Mouse (Mus musculus) 3T3-L1 (cell line): ENCODE measurements around the gene Erc1.
"Not testable (repeated sequence)": the region's sequence is repeated elsewhere in the genome, so short reads cannot be mapped to it uniquely, and the experiment has no call there.

Experiments
- DNase-seq: peaks from one replicate; pipeline ENCODE4 v3.0.0-alpha.2; 2015; ENCODE audit warnings: low read depth, low spot score

Erc1 gene

DNA sequence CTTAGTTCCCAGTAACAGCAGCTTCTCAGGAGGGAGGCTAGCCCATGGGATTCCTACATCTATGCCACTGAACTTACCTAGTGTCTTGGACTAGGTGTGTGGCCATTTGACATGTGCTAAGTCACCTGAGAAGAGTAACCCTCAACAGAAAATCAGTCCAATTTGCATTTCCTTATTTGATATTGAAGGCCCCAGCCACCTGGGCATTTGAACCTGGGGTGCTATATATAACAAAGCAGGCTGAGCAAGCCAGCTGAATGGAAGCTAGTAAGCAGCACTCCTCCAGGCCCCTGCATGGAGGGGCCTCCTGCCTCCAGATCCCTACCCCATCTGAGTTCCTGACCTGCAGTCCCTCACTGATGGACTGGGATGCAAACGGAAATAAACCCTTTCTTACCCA is 135.5 kb downstream of the Erc1 start:
- DNase-seq = no peak

DNA sequence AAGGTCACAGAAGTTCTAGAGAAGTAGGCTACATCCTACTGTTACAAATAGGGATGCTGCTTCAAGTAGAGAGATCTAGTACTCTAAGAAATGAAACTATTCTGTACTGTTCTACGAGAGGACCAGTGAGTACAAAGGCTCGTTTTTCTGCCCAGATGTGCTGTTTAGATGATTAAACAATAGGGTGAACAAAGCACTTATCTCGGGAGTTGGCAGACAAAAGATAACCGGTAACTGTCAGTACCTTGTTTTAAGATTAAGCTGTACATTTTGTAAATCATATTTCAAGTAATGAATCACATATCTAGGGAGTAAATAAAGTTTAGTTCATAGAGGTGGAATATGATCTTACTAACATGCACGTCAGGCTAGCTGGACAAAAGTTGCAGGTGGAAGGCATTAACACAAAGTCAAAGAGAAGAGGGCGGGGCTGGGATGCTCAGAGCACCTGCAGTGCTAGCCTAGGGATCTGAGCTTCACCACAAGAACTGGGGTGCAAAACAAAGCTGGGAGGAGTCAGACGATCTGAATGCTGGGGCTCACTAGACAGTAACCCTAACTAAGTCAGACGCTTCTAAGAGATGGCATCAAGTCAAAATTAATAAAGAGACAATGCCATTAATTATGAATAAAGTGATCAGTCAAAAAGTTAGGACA is 136.2 kb downstream of the Erc1 start:
- no peak for DNase-seq

DNA sequence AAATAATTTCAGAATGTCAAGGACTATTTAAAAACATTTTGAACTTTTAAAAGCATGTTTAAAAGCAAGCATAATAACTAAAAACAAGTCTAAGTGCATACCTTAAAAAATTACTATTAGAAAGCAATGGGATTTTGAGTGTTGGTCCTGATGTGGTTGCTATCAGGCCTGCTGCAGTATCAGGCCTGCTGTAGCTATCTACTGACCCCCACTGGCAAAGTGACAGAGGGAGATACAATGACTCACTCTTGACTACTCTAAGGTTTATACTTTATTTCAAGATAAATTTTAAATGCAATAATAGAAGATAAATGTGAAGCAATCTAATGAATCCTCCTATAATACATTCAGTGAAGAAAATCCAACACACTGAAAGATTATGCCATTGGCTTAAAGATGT is 138.4 kb downstream of the Erc1 start:
- DNase-seq = peak; percentile 70

DNA sequence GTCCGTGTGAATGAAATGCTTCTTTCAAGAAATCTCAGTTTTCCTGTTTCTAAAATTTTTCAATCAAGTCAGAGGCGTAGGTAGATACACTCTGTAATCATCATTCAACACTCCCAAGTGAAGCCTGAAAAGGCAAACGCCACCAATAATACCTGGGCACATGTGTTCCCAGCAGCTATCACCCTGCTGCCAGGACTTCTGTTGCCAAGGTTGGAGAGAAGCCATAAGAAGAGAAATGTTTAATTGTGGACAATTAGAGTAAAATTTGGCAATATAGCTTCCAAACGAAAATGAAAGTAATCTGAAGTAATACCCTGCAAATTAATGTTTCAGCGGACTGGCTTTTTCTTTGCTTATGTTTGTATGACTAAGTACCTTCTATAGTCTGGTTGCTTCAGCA is 140.1 kb downstream of the Erc1 start:
- DNase-seq = no peak

DNA sequence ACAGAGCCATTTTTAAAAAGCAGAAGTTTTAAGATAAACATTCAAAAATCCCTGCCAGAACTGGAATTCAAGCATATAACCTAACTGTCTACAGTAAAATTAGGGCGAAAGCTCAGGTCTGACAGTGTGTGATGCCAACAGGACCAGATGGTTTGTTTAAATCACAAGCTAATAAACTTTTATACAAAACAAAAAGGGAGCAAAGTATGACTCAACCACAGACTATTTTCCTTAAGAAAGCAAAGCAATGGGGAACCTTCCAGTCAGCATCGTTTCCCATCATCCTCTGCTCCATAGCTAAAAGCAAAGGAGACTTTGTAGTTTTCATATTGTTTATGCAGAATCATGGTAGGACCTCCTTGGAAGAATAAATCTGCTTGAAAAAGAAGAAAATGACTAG is 143.1 kb downstream of the Erc1 start:
- DNase-seq = peak; percentile 45

DNA sequence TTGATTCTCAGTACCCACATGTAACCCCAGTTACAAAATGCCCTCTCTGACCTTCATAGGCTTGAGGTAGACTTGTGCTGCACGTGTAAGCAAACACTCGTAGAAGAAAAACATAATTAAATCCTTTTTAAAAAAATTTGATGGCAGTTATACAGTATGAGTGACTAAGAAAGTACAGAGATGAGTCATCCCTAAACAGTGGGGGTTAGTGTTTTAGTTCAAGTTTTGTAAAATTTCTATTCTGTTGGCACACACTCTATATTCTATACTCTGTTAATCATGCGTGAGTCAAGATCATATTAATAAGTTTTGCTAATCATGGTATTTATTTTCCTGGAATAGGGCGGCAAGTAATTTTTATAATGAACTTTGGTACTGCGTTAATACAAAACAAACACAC is 155.2 kb downstream of the Erc1 start:
- DNase-seq = peak; percentile 60

DNA sequence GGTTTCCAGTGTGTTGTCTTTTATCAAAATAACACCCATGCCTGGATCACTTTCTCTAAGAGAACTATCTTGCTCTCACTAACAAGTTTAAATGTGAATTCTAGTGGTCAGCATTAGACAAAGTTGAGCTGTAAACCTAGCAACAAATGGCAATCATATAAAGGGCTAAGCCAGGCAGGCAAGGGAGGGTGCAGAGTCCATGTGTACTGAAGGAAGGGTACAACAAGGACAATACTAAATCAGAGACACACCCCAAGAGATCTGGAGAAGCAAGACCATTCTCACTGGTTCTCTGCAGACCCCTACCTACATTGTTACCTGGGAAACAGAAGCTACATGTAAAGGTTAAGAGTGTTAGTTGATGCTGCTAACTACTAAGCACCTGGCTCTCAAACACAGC is 161.5 kb downstream of the Erc1 start:
- no peak for DNase-seq

DNA sequence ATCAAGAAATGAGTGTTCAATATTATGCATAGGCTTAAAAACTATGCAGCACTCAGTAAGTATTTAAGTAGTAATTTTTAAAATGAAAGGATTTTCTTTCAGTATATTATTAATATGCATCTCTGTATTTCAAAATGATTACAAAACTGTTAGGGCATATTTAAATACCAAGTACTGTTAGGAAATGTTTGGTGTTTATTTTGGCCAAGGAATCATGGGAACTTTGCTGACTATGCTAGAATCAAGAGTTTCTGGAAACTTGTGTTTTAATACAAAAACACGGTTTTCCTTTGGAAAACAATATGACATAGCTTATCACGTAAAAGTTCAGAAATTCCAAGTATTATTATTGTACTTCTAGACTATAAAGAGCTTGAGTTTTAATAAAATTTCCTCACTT is 167.2 kb downstream of the Erc1 start:
- no peak for DNase-seq

DNA sequence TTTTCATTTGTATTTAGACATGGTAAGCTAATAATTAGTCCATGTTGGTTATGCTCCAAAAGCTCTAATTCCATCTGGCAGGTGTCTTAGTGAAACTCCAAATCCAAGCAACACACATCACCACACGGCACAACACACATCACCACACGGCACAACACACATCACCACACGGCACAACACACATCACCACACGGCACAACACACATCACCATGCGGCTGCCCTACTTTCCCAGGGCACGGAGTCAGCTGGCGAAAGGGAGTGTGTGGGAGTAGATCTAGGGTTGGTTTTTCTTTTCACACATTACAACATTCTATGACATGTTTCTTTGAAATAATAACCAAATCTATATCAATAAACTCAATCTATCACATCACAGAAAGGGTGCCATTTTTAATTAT is 173.2 kb downstream of the Erc1 start:
- no peak for DNase-seq

DNA sequence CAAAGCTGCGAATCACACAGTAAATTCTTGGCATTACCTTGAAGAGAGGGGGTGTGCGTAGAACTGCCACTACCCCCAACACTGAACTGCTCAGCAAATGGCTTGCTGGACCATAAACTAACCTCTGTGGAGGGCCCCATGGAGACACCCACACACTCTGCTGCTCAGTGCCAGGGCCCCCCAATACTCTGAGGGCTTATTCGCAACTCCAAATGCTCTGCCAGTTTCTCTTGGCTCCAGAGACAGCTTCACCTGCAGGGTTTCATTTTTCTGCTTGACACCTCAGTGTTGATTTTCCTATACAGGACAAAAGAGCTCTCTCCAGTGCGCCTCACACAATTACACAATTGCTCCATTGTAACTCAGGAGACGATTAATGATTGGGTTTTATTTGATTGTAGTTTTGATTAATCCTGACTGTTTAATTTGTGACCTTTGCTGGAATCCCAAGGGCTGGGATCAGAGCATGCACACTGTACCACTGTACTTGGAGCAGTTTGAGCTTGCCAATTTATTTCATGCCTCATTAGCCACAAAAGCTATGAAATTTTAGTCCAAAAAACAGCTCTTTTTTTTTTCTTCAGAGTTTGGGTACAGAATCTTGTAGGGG is 173.7 kb downstream of the Erc1 start:
- DNase-seq = peak; percentile 42

DNA sequence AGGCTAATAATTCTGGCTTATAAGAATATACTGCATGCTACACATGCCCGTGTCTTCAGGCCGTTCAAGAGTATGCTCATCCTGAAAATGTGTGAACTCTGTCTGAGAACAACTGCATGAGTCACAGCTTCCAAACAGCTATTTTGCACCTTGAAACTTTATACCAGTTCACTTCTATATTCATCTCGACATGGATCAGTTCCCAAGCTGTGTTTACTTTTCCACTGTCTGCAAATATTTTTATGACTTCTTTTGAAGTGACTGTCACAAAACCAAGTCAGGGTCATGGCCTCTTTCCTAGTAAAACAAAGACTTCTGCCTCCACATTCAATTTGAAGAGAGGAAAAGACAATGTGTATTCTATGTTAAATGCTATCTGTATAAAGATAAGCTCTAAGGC is 178.2 kb downstream of the Erc1 start:
- peak; percentile 19 for DNase-seq

DNA sequence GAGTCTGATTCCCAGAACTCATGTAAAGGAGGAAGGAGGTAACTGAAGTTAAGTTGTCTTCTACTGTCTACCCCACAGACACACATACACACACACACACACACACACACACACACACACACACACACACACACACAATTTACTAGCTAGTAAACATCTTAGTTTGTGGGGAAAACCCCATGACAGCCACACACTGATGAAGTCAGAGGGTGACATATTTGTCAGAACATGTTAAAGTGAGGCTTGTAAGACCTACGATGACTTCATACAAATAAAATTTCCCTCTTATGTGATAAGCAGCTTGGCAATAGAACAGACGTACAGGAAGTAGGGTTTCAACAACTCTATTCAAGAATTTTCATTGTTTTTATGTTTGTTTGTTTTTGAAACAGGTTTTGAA is 185.0 kb downstream of the Erc1 start:
- DNase-seq = peak; percentile 29

DNA sequence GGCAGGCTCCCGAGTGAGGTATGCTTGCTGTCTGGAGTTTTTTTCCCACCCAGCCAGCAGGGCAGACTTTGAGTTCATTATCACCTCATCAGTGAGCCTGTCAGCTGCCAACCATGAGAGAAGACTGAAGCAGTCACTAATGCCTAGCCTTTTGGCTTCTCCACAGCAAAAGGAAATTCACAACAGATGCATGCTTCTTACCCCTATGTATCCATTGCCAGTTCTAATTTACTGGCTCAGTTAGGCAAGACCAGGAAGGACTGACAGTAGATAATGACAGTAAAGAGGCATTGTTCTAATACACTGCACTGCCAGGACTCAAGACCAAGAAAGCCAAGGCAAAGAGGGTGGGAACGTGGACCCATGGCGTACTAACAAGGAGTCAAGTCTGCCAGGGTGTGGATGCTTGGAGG is 186.9 kb downstream of the Erc1 start:
- no peak for DNase-seq

DNA sequence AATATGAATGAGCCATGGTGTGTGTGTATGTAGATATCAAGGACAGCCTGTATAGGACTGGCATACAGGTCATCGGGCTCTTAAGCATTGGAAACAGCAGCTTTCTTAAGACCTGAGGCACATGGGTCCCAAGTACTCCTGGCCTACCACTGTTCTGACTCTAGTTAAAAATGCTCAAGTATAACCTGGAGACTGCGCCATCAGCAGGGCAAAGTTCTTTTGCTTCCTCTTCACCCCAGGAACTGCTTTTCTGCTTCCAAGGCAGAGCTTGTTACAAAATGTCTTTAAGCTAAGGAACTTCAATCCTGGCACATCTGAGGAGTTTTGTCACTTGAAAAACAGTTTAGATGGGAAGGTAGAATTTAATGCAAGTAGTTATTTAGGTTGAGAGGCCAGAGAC is 189.5 kb downstream of the Erc1 start:
- no peak for DNase-seq

DNA sequence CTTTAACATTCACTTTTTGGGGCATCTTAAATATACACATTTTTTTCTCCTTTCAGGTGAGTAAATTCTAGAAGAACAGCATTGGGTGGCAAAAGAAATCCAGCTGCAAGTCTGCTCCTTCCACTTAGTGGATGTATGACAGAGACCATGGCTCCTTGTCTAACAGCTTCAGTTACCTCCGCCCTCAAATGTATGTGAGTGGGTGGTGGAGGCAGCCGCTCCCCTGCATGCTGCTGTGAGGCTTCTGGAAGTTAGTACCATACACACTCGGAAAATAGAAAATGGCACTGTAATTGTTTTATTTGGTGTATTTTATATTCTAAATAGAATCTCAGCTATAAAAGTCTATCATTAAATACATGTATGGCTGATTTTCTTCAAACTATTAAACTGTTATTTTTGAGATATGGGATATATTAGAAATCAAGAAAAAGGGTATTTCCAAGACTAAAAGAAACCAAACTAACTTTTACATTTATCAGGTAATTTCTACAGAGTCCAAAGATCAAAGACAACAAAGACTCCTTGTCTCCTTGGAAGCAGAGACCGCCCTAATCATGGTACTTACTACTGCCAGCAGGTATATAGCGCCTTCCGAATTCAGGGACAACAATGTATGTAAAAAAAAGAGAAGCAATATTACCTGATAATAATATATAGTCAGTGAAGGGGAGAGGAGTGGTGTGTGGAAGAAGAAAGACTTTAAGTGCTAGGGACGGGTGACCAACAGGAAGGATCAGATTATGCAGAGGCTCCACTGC is 190.4 kb downstream of the Erc1 start:
- no peak for DNase-seq

DNA sequence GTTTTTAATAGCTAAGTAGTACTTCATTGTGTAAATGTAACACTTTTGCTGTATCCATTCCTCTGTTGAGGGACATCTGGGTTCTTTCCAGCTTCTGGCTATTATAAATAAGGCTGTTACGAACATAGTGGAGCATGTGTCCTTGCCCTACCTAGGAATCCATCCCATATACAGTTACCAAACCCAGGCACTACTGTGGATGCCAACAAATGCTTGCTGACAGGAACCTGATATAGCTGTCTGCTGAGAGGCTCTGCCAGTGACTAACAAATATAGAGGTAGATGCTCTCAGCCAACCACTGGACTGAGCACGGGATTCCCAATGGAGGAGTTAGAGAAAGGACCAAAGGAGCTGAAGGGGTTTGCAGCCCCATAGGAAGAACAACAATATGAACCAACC is 193.2 kb downstream of the Erc1 start:
- DNase-seq = not testable (repeated sequence)

DNA sequence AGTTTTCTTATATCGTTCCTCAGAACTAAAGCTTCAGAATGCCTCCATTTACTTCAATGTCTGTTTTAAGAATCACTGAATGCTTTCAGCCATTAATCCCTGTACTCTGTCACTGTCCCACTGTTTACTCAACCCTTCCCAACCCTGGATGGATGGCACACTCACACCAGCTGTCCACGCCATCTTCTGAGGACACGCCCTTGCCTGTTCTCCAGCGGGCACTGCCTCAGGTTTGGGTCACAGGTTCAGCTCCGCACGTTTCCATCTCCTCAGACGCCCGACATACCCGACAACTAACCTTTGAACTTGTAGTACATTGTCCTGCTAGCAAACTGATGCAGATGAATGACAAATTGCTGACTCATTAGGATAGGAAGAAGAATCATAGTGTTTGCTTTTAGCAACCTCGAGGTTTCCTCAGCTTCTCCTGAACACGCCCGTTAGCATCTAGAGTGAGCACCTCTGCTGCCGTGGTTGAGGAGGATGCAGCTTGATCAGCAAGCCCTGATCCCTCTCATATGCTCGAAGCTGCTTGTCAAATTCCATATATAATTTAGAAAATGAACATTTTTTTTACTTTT is 204.0 kb downstream of the Erc1 start:
- peak; percentile 52 for DNase-seq

DNA sequence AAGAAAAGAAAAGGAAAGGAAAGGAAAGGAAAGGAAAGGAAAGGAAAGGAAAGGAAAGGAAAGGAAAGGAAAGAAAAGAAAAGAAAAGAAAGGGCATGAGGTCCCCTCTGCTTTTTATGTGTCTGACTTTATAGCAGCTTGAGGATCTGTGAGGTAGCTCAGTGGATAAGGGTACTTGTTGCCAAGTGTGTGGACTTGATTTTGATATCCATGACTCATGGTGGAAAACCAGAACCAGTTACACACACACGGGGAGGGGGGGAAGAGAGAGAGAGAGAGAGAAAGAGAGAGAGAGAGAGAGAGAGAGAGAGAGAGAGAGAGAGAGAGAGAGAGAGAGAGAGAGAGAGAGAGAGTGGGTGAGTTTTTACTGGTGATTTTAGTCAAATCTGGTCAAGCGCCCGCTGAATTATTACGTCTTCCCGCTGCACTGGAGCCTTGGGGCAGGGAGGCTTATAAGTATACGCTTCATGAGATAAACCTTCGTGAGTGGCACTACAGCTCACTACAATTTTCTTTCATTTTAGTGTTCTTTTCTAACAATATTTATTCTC is 204.7 kb downstream of the Erc1 start:
- DNase-seq = peak; percentile 69

DNA sequence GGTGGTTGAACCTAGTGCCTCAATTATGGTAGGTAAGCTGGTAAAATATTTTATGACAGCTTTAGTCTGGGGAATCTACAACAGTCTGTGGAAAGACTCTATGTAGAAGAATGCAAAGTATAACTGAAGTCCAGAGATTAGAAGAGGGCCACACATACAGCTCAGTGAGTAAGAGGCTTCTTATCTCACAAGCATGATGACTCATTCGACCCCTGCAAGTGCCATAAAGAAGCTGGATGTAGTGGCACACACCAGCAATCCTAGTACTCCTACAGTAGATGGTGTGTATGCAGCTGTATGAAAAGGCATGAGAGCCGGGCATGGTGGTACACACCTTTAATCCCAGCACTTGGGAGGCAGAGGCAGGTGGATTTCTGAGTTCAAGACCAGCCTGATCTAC is 205.2 kb downstream of the Erc1 start:
- peak; percentile 78 for DNase-seq

DNA sequence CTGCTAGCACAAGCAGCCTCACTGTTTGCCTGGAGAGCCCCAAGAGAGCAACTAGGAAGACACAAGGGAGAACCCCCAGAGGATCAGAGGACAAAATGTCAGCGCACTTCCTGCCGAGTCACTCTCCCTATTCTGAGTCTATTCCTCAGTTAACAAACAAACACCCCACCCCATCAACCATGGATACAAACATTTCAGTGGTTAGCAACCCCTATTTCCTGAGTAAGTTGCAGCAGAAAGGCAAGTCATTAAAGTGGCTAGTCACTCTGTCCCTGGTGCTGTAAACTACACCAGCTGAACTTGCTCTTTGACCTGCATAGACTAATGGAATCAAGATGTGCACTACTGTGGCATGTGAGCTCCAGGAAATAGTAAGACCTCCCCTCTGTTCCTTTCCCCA is 212.3 kb downstream of the Erc1 start:
- DNase-seq = peak; percentile 82

DNA sequence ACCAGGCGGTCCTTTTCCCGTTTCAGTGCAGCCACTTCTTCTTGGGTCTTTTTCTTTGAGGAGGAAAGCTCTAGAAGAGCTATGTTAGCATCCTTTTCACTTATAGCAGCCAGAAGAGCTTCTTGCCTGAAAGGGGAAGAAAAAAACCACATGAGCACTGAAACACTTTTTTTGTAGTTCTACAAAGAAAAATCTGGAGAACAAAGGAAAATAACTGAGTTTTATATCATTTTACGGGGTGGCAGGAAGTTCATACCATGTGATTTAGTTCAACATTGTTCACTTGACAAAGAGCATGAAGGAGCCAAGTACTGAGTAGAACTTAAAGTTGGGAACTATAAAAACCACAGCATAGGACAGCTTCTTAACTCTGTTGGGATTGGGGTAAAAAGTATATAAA is 217.3 kb downstream of the Erc1 start:
- no peak for DNase-seq

DNA sequence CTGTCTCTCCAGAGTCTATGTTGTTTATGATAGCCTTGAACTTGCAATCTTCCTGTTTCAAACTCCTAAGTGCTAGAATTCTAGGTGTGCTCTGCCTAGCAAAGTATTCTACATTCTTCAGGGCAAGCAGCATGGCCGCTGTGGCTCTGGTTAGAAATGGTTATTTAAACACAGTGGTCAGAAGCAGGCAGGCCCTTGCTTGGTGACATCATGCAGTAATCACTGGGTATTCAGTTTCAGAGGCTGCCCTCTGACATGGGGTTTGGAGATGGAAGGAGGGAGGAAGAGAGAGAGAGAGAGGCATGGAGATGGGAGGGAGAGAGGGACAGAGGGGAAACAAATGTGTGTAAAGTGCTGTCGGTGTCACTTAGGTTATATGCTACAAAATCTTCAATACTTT is 246.6 kb downstream of the Erc1 start:
- no peak for DNase-seq
